Mouse (Mus musculus): ENCODE results near the gene Olfm2. TPM values are rescaled to one million over a fixed set of nuclear protein-coding genes. Genes with fewer than 3 reads are reported as not detected.
"Not testable (repeated sequence)": the region's sequence is repeated elsewhere in the genome, so short reads cannot be mapped to it uniquely, and the experiment has no call there.

The Olfm2 gene
- polyA plus RNA-seq, 1 experiment = 162 TPM

- TF ChIP-seq POLR2A (IDR thresholded peaks at IDR 0.05; ENCODE audit: borderline replicate concordance, extremely low read depth, insufficient read depth, insufficient read length, poor library complexity, severe bottlenecking) (no peak), CTCF (IDR thresholded peaks at IDR 0.05; ENCODE audit: borderline replicate concordance, extremely low read depth, insufficient read depth, insufficient read length) (no peak)
- no peak for DNase-seq (ENCODE audit: low read depth)
Observed at GRCm38 (mm10) chr9:20692863-20693262, 53.3 kb downstream of the Olfm2 start.

- DNase-seq (ENCODE audit: low read depth) = not testable (repeated sequence)
Observed at GRCm38 (mm10) chr9:20690449-20690848, 55.7 kb downstream of the Olfm2 start.

- TF ChIP-seq POLR2A (IDR thresholded peaks at IDR 0.05; ENCODE audit: borderline replicate concordance, extremely low read depth, insufficient read depth, insufficient read length, poor library complexity, severe bottlenecking) (no peak), CTCF (IDR thresholded peaks at IDR 0.05; ENCODE audit: borderline replicate concordance, extremely low read depth, insufficient read depth, insufficient read length) (no peak)
- peak; percentile 47 for DNase-seq (ENCODE audit: low read depth)
Observed at GRCm38 (mm10) chr9:20689913-20690312, 56.2 kb downstream of the Olfm2 start.

DNA sequence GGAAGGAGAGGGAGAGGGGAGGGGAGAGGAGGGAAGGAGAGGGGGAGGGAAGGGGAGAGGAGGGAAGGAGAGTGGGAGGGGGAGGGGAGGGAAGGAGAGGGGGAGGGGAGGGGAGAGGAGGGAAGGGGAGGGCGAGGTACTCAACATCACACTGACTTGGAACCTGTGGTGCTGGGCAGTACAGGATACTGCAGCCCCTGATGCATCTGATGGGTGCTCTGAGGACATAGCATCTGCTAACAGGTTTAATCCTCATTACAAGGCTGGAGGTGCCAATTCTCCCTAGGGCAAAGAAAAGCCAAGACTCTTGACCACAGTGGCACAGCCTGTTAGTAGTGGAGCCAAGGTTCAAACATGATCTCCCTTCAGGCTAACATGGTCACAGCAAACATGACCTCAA lies 56.7 kb downstream of the Olfm2 start:
- TF ChIP-seq CTCF (IDR thresholded peaks at IDR 0.05; ENCODE audit: borderline replicate concordance, extremely low read depth, insufficient read depth, insufficient read length) (no peak), POLR2A (IDR thresholded peaks at IDR 0.05; ENCODE audit: borderline replicate concordance, extremely low read depth, insufficient read depth, insufficient read length, poor library complexity, severe bottlenecking) (no peak)
- no peak for DNase-seq (ENCODE audit: low read depth)

- DNase-seq (ENCODE audit: low read depth) = no peak
- TF ChIP-seq POLR2A (IDR thresholded peaks at IDR 0.05; ENCODE audit: borderline replicate concordance, extremely low read depth, insufficient read depth, insufficient read length, poor library complexity, severe bottlenecking) (no peak), CTCF (IDR thresholded peaks at IDR 0.05; ENCODE audit: borderline replicate concordance, extremely low read depth, insufficient read depth, insufficient read length) (no peak)
Observed at GRCm38 (mm10) chr9:20685081-20685861, 60.9 kb downstream of the Olfm2 start.

DNA sequence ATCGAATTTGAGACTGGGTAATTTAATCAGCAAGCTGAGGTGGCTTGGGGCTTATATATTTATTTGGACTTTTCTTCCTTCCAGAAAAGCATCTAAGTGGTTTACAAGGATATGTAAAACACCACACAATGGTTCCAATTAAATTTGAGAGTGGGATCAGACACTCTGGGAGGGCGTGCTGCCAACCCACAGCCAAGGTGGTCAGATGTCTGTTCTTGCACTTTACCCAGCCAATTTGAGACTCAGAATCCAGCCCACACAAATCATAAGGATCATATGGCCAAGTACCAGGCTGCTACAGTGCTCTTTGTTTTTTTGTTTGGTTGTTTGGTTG lies 63.8 kb downstream of the Olfm2 start:
- peak; percentile 83 for DNase-seq (ENCODE audit: low read depth)
- TF ChIP-seq CTCF (IDR thresholded peaks at IDR 0.05; ENCODE audit: borderline replicate concordance, extremely low read depth, insufficient read depth, insufficient read length) (no peak), POLR2A (IDR thresholded peaks at IDR 0.05; ENCODE audit: borderline replicate concordance, extremely low read depth, insufficient read depth, insufficient read length, poor library complexity, severe bottlenecking) (no peak)

GRCm38 (mm10) chr9:20681546-20682388 lies 64.4 kb downstream of the Olfm2 start:
- DNase-seq (ENCODE audit: low read depth) = peak; percentile 90

DNA sequence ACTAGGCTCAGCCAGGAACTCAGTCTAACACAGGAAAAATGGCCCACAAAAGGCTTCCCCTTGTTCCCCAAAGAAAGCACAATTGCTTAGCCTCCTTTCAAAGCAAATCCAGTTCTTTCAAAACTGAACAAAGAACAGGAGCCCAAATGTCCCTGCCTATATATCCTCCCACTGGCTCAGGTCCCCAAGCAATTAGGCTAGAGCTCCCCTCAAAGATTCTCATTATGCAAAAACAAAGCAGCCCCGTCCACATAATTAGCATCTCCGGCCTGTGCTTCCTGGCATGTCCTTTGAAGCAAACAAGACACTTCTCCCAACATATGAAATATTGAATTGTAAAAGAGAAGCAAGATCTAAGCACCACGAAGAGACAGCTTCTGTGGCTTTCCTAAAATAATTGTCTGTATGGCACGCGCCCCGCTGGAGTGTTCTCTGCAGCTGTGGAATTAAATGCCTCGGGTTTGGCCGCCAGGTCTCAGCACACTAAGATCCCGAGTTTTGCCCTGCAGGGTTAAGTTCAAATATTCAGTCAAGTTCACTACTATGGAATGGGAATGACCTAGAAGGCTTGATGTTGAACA lies 65.7 kb downstream of the Olfm2 start:
- peak; percentile 86 for DNase-seq (ENCODE audit: low read depth)
- TF ChIP-seq POLR2A (IDR thresholded peaks at IDR 0.05; ENCODE audit: borderline replicate concordance, extremely low read depth, insufficient read depth, insufficient read length, poor library complexity, severe bottlenecking) (no peak), CTCF (IDR thresholded peaks at IDR 0.05; ENCODE audit: borderline replicate concordance, extremely low read depth, insufficient read depth, insufficient read length) (no peak)

More at GRCm38 (mm10) chr9:20681546-20682388, 64.4 kb downstream of the Olfm2 start:
- no peak for TF ChIP-seq CTCF (IDR thresholded peaks at IDR 0.05; ENCODE audit: borderline replicate concordance, extremely low read depth, insufficient read depth, insufficient read length)
- no peak for TF ChIP-seq POLR2A (IDR thresholded peaks at IDR 0.05; ENCODE audit: borderline replicate concordance, extremely low read depth, insufficient read depth, insufficient read length, poor library complexity, severe bottlenecking)

DNA sequence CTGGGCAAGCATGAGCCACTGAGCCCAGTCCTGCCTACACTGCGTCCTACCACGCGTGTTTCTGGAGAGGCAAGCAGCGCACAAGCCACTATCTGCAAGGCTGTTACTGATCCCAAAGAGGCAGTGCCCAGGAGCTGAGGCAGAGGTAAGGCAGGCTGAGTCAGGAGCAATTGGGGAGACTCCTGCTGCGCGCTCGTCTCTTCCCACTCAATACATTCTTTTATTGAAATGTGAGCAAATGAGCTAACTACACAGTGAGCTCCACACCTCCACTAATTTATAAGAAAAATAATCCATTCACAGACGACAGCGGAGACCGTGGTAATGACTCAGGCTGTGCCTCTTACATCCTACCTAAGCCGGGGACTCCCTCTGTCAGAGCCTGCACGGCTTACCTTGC lies 68.3 kb downstream of the Olfm2 start:
- TF ChIP-seq CTCF (IDR thresholded peaks at IDR 0.05; ENCODE audit: borderline replicate concordance, extremely low read depth, insufficient read depth, insufficient read length) (no peak), POLR2A (IDR thresholded peaks at IDR 0.05; ENCODE audit: borderline replicate concordance, extremely low read depth, insufficient read depth, insufficient read length, poor library complexity, severe bottlenecking) (no peak)
- DNase-seq (ENCODE audit: low read depth) = no peak

DNA sequence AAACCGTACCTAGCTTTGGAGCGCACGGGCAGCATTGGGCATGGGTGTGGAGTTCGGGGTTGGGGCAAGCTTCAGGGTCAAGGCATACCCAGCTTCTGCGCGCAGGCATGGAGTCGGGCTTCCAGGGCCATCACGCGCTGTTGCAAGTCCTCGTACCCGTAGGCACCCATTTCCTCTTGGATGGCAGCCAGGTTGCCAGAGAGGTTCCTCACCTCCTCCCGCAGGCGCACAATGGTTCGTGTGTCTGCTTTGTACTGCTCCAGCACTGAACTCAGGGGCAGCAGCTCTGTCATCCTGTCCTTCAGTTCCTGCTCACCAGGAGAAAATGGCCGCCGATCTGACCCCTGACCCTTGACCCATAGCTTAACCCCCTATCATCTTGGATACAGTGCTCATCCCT lies 74.1 kb downstream of the Olfm2 start:
- DNase-seq (ENCODE audit: low read depth) = no peak
- TF ChIP-seq POLR2A (IDR thresholded peaks at IDR 0.05; ENCODE audit: borderline replicate concordance, extremely low read depth, insufficient read depth, insufficient read length, poor library complexity, severe bottlenecking) (no peak), CTCF (IDR thresholded peaks at IDR 0.05; ENCODE audit: borderline replicate concordance, extremely low read depth, insufficient read depth, insufficient read length) (no peak)

- no peak for TF ChIP-seq CTCF (IDR thresholded peaks at IDR 0.05; ENCODE audit: borderline replicate concordance, extremely low read depth, insufficient read depth, insufficient read length)
- TF ChIP-seq POLR2A (IDR thresholded peaks at IDR 0.05; ENCODE audit: borderline replicate concordance, extremely low read depth, insufficient read depth, insufficient read length, poor library complexity, severe bottlenecking) = no peak
- DNase-seq (ENCODE audit: low read depth) = no peak
Observed at GRCm38 (mm10) chr9:20668065-20668464, 78.1 kb downstream of the Olfm2 start.
